ENCODE assay signal across 8 mouse cellular contexts in genomic region chr5:113643107-113643848, GRCm38 (mm10). TPM values are rescaled to one million over a fixed set of nuclear protein-coding genes. Genes with fewer than 3 reads are reported as not detected.
DNase-seq lines count a peak whose midpoint lies in the region; ATAC-seq and TF ChIP-seq lines count a peak whose summit lies in the region.

No protein-coding gene starts in this region.

- WGBS in limb, embryonic 15.5 days = 45% methylated on average over 18 of the region's 18 CpGs

- peak overlapping the region; percentile 38 for H3K4me3 ChIP-seq in layer of hippocampus, adult 2 months
- H3K4me3 ChIP-seq in limb, embryonic 15.5 days = no peak overlapping the region

- no peak overlapping the region for H3K4me2 ChIP-seq in limb, embryonic 15.5 days

- H3K4me1 ChIP-seq in limb, embryonic 15.5 days = peaks cover 14% of the 10 kb centered on the region

- H3K27me3 ChIP-seq in limb, embryonic 15.5 days = no peaks in the 10 kb centered on the region

- no peak for TF ChIP-seq CTCF in layer of hippocampus, adult 2 months (conservative IDR thresholded peaks at IDR 0.05)

- ATAC-seq in hematopoietic stem cell, adult 5-6 weeks (replicated peaks in 1 of 2; ENCODE audit: insufficient read depth in 1 of 2, low FRiP score in 2 of 2, low TSS enrichment in 1 of 2, low read depth in 1 of 2, poor library complexity in 2 of 2, severe bottlenecking in 2 of 2) = peak; percentile 64 to 65
- ATAC-seq in limb, embryonic 15.5 days (ENCODE audit: insufficient number of reproducible peaks, low FRiP score, low TSS enrichment, low read depth) = peak; percentile 65; the same call in 1 of the 2 replicates

- no peaks in the 10 kb centered on the region for H3K36me3 ChIP-seq in limb, embryonic 15.5 days

- no peaks in the 10 kb centered on the region for H3K9me3 ChIP-seq in limb, embryonic 15.5 days

- peak overlapping the region; percentile 77 for H3K27ac ChIP-seq in layer of hippocampus, adult 2 months
- no peak overlapping the region for H3K27ac ChIP-seq in limb, embryonic 15.5 days

- no peak overlapping the region for H3K9ac ChIP-seq in limb, embryonic 15.5 days

- peak; percentile 37 to 59 for DNase-seq in layer of hippocampus, adult 2 months (ENCODE audit: low spot score in 2 of 2)
- no peak for DNase-seq in layer of hippocampus, adult 9-10 months (ENCODE audit: low spot score)
- peak; percentile 87 to 89 for DNase-seq in cerebellum, postnatal 10 days
- peak; percentile 23 for DNase-seq in retina, postnatal 7 days (ENCODE audit: low read depth, low spot score)
- DNase-seq in ovary, adult 18-20 months (ENCODE audit: low spot score) = no peak
- no peak for DNase-seq in gastrocnemius, postnatal 4 days (ENCODE audit: low spot score in 2 of 2)

RNA-seq across cellular contexts. Expression of gene Cmklr1, which starts 6.9 kb away (rescaled TPM):
- 1 to 10 TPM; 3.3 to 4.5 TPM for total RNA-seq in layer of hippocampus, adult 2 months (2021)
- not detected in 2 replicates for total RNA-seq in hematopoietic stem cell, adult 5-6 weeks (2017)
- polyA plus RNA-seq in limb, embryonic 15.5 days (2015; fragmentation: Nextera tagmentation; extraction: Ambion mirVana) = 10.4 and 12.0 TPM in 2 replicates
- total RNA-seq in gastrocnemius, postnatal 4 days (2021) = 10 to 100 TPM; 16.1 to 16.7 TPM

Comparison
In these comparisons a context has a peak if more than half of its experiments do, and no peak if none do; other contexts are left out.
1. DNase-seq: peak in layer of hippocampus, adult 2 months (2 of 2), cerebellum, postnatal 10 days (2 of 2) and retina, postnatal 7 days (single experiment); none in layer of hippocampus, adult 9-10 months (single experiment), ovary, adult 18-20 months (single experiment) and gastrocnemius, postnatal 4 days (0 of 2).